Mouse (Mus musculus): ENCODE measurements around the gene Rffl. TPM values are rescaled to one million over a fixed set of nuclear protein-coding genes. Genes with fewer than 3 reads are reported as not detected.

The Rffl gene
- polyA plus RNA-seq, 1 experiment, result 15.3 TPM

DNA sequence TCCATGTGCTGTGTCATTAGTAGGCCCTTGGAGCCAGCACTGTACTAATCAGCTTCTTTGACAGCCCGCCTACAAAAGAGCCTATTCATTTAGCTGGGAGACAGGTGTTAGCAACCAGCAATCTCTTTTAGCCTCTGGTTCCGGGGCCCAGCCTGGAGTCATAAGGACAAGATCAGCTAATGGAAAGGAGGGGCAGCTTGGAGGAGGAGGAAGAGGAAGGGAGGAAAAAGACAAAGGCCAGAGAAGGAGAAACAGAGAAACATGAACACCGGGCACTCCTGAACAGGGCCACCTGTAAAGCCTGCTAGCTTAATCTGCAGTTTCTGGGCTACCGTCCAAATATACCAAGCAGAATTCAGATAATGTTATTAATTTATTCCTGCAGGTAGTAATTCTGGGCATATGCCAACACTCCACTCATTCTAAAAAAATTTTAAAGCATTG is 7.5 kb downstream of the Rffl start:
- TF ChIP-seq POLR2A (IDR thresholded peaks at IDR 0.05; ENCODE audit: low read depth, low read length), result no peak
- TF ChIP-seq CTCF (conservative IDR thresholded peaks at IDR 0.05; ENCODE audit: insufficient read depth, insufficient read length, low read depth, low read length), result no peak
- DNase-seq, result peak; percentile 66
- WGBS, result 47% methylated on average over 4 of the region's 4 CpGs
- Histone ChIP-seq H3K36me3 (ENCODE audit: control insufficient read depth, insufficient read depth, low read length) (no peaks in the 10 kb centered on the region), H3K27ac (ENCODE audit: insufficient read depth, low read depth, low read length) (0 out of 2 replicates have a peak overlapping the region, but pooled peaks have one; percentile 48), H3K4me1 (ENCODE audit: control insufficient read depth, insufficient read depth, low read length) (peaks cover 23% of the 10 kb centered on the region; the same call in 1 of the 2 replicates), H3K27me3 (replicated peaks; ENCODE audit: control insufficient read depth, insufficient read depth, low read length) (no peaks in the 10 kb centered on the region), H3K4me3 (ENCODE audit: insufficient read depth, low read depth, low read length) (no peak overlapping the region)

DNA sequence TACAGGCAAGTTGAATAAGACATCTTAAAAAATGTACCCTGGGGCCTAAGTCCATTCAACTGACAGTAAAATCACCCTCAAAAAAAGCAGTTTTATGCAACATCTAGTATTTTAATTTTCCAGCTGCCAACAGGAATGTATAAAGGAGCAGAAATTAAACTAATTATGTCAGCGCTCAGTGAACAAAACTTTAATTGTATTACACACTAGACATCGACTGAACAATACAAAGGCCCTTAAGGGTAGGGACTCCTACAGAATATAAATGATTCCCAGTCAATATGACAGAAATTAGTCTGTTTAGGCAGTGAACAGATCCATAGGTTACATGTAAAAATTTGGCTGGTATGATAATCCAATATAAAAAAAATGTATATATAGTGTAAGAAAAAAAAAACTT is 8.0 kb downstream of the Rffl start:
- H3K4me3 ChIP-seq (ENCODE audit: insufficient read depth, low read depth, low read length), result no peak overlapping the region
- DNase-seq, result no peak
- WGBS, result 83% methylated on average over 2 of the region's 2 CpGs
- H3K4me1 ChIP-seq (ENCODE audit: control insufficient read depth, insufficient read depth, low read length), result peaks cover 25% of the 10 kb centered on the region; the same call in 1 of the 2 replicates
- H3K27ac ChIP-seq (ENCODE audit: insufficient read depth, low read depth, low read length), result no peak overlapping the region
- no peaks in the 10 kb centered on the region for H3K27me3 ChIP-seq (replicated peaks; ENCODE audit: control insufficient read depth, insufficient read depth, low read length)
- no peaks in the 10 kb centered on the region for H3K36me3 ChIP-seq (ENCODE audit: control insufficient read depth, insufficient read depth, low read length)
- TF ChIP-seq CTCF (conservative IDR thresholded peaks at IDR 0.05; ENCODE audit: insufficient read depth, insufficient read length, low read depth, low read length) (no peak), POLR2A (IDR thresholded peaks at IDR 0.05; ENCODE audit: low read depth, low read length) (no peak)

DNA sequence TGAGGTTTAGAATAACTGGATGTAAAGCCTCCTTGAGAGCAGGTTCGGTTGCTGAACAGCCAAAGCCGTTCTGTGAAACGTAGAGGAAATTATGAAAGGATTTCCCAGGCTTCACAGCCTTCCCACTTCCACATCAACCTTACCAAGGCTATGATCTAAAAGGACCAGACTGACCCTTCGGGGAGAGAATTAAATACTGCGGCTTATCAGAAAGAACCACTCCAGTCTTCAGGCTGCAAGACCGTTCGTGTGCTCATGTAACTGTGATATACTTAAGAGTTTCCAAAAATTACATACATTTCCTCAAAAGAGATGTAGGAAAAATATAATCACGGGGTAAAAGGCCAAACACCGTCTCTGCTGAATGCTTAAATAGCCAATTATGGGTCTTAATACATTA is 8.4 kb downstream of the Rffl start:
- no peak overlapping the region for H3K4me3 ChIP-seq (ENCODE audit: insufficient read depth, low read depth, low read length)

GRCm38 (mm10) chr11:82861558-82861957 is 9.5 kb downstream of the Rffl start:
- WGBS, result 45% methylated on average over 8 of the region's 8 CpGs
- no peak for TF ChIP-seq POLR2A (IDR thresholded peaks at IDR 0.05; ENCODE audit: low read depth, low read length)
- TF ChIP-seq CTCF (conservative IDR thresholded peaks at IDR 0.05; ENCODE audit: insufficient read depth, insufficient read length, low read depth, low read length), result no peak

More for the DNA sequence above, 8.4 kb downstream of the Rffl start:
- TF ChIP-seq POLR2A (IDR thresholded peaks at IDR 0.05; ENCODE audit: low read depth, low read length) (no peak), CTCF (conservative IDR thresholded peaks at IDR 0.05; ENCODE audit: insufficient read depth, insufficient read length, low read depth, low read length) (no peak)
- Histone ChIP-seq H3K27me3 (replicated peaks; ENCODE audit: control insufficient read depth, insufficient read depth, low read length) (no peaks in the 10 kb centered on the region), H3K27ac (ENCODE audit: insufficient read depth, low read depth, low read length) (no peak overlapping the region), H3K36me3 (ENCODE audit: control insufficient read depth, insufficient read depth, low read length) (no peaks in the 10 kb centered on the region), H3K4me1 (ENCODE audit: control insufficient read depth, insufficient read depth, low read length) (peaks cover 28% of the 10 kb centered on the region; the same call in 1 of the 2 replicates)
- DNase-seq, result no peak
- WGBS, result 90% methylated on average over 9 of the region's 9 CpGs

GRCm38 (mm10) chr11:82860759-82861158 is 10.3 kb downstream of the Rffl start:
- no peak for TF ChIP-seq POLR2A (IDR thresholded peaks at IDR 0.05; ENCODE audit: low read depth, low read length)
- no peak for TF ChIP-seq CTCF (conservative IDR thresholded peaks at IDR 0.05; ENCODE audit: insufficient read depth, insufficient read length, low read depth, low read length)
- no peaks in the 10 kb centered on the region for H3K36me3 ChIP-seq (ENCODE audit: control insufficient read depth, insufficient read depth, low read length)
- H3K4me3 ChIP-seq (ENCODE audit: insufficient read depth, low read depth, low read length), result no peak overlapping the region
- no peak overlapping the region for H3K27ac ChIP-seq (ENCODE audit: insufficient read depth, low read depth, low read length)
- no peak for DNase-seq
- peaks cover 37% of the 10 kb centered on the region for H3K4me1 ChIP-seq (ENCODE audit: control insufficient read depth, insufficient read depth, low read length)
- WGBS, result 64% methylated on average over 6 of the region's 6 CpGs
- no peaks in the 10 kb centered on the region for H3K27me3 ChIP-seq (replicated peaks; ENCODE audit: control insufficient read depth, insufficient read depth, low read length)

More at GRCm38 (mm10) chr11:82861558-82861957, 9.5 kb downstream of the Rffl start:
- Histone ChIP-seq H3K36me3 (ENCODE audit: control insufficient read depth, insufficient read depth, low read length) (no peaks in the 10 kb centered on the region), H3K4me3 (ENCODE audit: insufficient read depth, low read depth, low read length) (no peak overlapping the region), H3K27me3 (replicated peaks; ENCODE audit: control insufficient read depth, insufficient read depth, low read length) (no peaks in the 10 kb centered on the region), H3K27ac (ENCODE audit: insufficient read depth, low read depth, low read length) (no peak overlapping the region), H3K4me1 (ENCODE audit: control insufficient read depth, insufficient read depth, low read length) (peaks cover 33% of the 10 kb centered on the region)
- peak; percentile 68 for DNase-seq

DNA sequence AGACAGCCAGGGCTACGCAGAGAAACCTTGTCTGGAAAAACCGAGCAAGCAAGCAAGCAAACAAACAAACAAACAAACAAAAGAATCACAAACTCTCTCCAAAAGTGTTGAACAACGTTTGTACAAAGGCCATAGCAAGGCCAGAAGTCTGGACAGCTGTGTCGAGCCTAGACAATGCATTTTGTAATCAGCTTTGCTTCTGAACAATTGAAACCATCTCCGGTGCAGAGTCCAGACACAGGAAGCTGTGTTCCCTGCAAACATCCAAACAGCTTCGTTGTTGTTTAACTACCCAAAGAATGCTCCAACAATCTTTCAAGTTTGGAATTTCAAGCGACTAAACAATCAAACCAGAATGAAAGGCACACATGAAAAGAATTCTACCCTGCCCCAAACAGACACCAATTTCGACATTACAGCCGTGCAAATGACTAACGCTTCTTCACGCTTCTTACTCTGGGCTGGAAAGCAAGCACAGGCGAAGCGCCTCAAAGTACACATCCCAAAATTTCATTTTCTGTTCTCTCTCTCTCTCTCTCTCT is 13.6 kb downstream of the Rffl start:
- Histone ChIP-seq H3K4me3 (ENCODE audit: insufficient read depth, low read depth, low read length) (no peak overlapping the region), H3K27ac (ENCODE audit: insufficient read depth, low read depth, low read length) (peak overlapping the region; percentile 75), H3K36me3 (ENCODE audit: control insufficient read depth, insufficient read depth, low read length) (no peaks in the 10 kb centered on the region), H3K27me3 (replicated peaks; ENCODE audit: control insufficient read depth, insufficient read depth, low read length) (no peaks in the 10 kb centered on the region), H3K4me1 (ENCODE audit: control insufficient read depth, insufficient read depth, low read length) (peaks cover 54% of the 10 kb centered on the region)
- peak; percentile 81 for DNase-seq
- WGBS, result 51% methylated on average over 13 of the region's 13 CpGs
- TF ChIP-seq POLR2A (IDR thresholded peaks at IDR 0.05; ENCODE audit: low read depth, low read length) (no peak), CTCF (conservative IDR thresholded peaks at IDR 0.05; ENCODE audit: insufficient read depth, insufficient read length, low read depth, low read length) (no peak)

DNA sequence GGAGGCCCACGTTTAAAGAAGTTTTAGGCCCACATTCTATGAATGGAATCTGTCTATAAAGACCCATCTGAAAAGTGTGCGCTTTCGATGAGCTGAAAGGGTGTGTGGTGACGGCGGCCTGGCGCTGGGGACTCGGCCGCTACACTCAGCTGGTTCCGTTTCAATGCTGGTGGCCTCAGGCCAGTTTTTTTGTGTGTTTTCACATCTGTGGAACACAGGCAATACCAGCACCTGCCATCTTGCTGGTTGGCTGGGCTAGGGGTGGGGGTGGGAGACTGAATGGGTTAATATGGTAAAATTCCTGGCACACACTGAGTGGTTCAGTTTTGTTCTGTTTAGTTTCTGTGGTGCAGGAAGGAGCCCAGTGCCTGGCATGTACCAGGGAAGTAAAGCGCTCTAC is 15.0 kb downstream of the Rffl start:
- TF ChIP-seq CTCF (conservative IDR thresholded peaks at IDR 0.05; ENCODE audit: insufficient read depth, insufficient read length, low read depth, low read length) (no peak), POLR2A (IDR thresholded peaks at IDR 0.05; ENCODE audit: low read depth, low read length) (no peak)
- H3K27ac ChIP-seq (ENCODE audit: insufficient read depth, low read depth, low read length), result peak overlapping the region; percentile 27; the same call in 1 of the 2 replicates
- DNase-seq, result peak; percentile 56
- no peak overlapping the region for H3K4me3 ChIP-seq (ENCODE audit: insufficient read depth, low read depth, low read length)
- H3K4me1 ChIP-seq (ENCODE audit: control insufficient read depth, insufficient read depth, low read length), result peaks cover 50% of the 10 kb centered on the region
- no peaks in the 10 kb centered on the region for H3K27me3 ChIP-seq (replicated peaks; ENCODE audit: control insufficient read depth, insufficient read depth, low read length)
- H3K36me3 ChIP-seq (ENCODE audit: control insufficient read depth, insufficient read depth, low read length), result no peaks in the 10 kb centered on the region
- WGBS, result 46% methylated on average over 10 of the region's 10 CpGs

Measured in kidney, adult 2 months (tissue).